Mouse (Mus musculus) hindbrain, postnatal 0 days (tissue): ENCODE data around the gene Cyb5rl. TPM values are rescaled to one million over a fixed set of nuclear protein-coding genes. Genes with fewer than 3 reads are reported as not detected.

ENCODE experiments used
- ATAC-seq: fragments of 200-750 bp; cut with Nextera tagmentation; 2 replicates; pipeline ENCODE4 v1.8.0; 2017; ENCODE audit warnings: mild to moderate bottlenecking, moderate TSS enrichment, moderate library complexity
- DNase-seq: peaks from one replicate; pipeline ENCODE4 v3.0.0-alpha.2; 2015; ENCODE audit warnings: low spot score
- H3K27ac ChIP-seq: fragments of 300-500 bp; sonication (generic); 2 replicates; pipeline ENCODE4 v1.5.1; 2014; ENCODE audit warnings: mild to moderate bottlenecking
- H3K27me3 ChIP-seq: fragments of 300-500 bp; sonication (generic); 2 replicates; pipeline ENCODE4 v1.6.1; 2014; ENCODE audit warnings: low read length, mixed read lengths; ENCODE audit not compliant: insufficient read depth
- H3K36me3 ChIP-seq: fragments of 300-500 bp; sonication (generic); 2 replicates; pipeline ENCODE4 v1.6.1; 2014; ENCODE audit warnings: low read length, mixed read lengths; ENCODE audit not compliant: insufficient read depth
- H3K4me1 ChIP-seq: fragments of 300-500 bp; sonication (generic); 2 replicates; pipeline ENCODE4 v1.6.1; 2014; ENCODE audit warnings: antibody characterized with exemption, low read length, mixed read lengths; ENCODE audit not compliant: insufficient read depth
- H3K4me2 ChIP-seq: fragments of 300-500 bp; sonication (generic); 2 replicates; pipeline ENCODE4 v1.6.1; 2014; ENCODE audit warnings: low read depth, mild to moderate bottlenecking, low read length, moderate library complexity, mixed read lengths
- H3K4me3 ChIP-seq: fragments of 300-500 bp; sonication (generic); 2 replicates; pipeline ENCODE4 v1.5.1; 2014; ENCODE audit warnings: low read length
- H3K9ac ChIP-seq: fragments of 300-500 bp; sonication (generic); replicated peaks from 2 replicates; pipeline ENCODE4 v1.6.1; 2014; ENCODE audit warnings: mild to moderate bottlenecking, low read length, moderate library complexity, mixed read lengths
- H3K9me3 ChIP-seq: fragments of 300-500 bp; sonication (generic); 2 replicates; pipeline ENCODE4 v1.6.1; 2016; ENCODE audit warnings: low read length, mixed read lengths
- CTCF ChIP-seq: IDR thresholded peaks from 2 replicates; pipeline ENCODE4 v1.5.1; 2016; ENCODE audit warnings: antibody characterized with exemption, control low read depth, low read depth
- WGBS: fragments of 180-500 bp; shearing (Covaris S2); extraction: QIAGEN DNeasy Blood & Tissue Kit; methylation state at CpG from one replicate; pipeline ENCODE4 v1.1.7; 2014; 5-methylcytosine and 5-hydroxymethylcytosine counted together
- polyA plus RNA-seq: library from polyadenylated mRNA; unstranded; fragments of >200 nt; fragmentation: Nextera tagmentation; extraction: Ambion mirVana; gene quantifications from 2 replicates; pipeline ENCODE4 v1.2.1, GENCODE M21; 2015
- total RNA-seq: library from RNA; depleted of rRNA; stranded (reverse); fragments of >200 nt; gene quantifications from 2 replicates; pipeline ENCODE4 v1.2.3, GENCODE M21; 2014; rRNA removed

Cyb5rl gene
- total and polyA plus RNA-seq, 2 experiments from 2014 or later = 4.6 to 21.3 TPM

- DNase-seq (no peak), ATAC-seq (no peak)
- H3K36me3 ChIP-seq = no peaks in the 10 kb centered on the region
- no peaks in the 10 kb centered on the region for H3K9me3 ChIP-seq
- 67% methylated on average over 3 of the region's 3 CpGs for WGBS
- no peak overlapping the region for H3K9ac ChIP-seq
- no peak overlapping the region for H3K27ac ChIP-seq
- no peak for TF ChIP-seq CTCF
- H3K27me3 ChIP-seq = no peaks in the 10 kb centered on the region
- H3K4me3 ChIP-seq = no peak overlapping the region
- H3K4me2 ChIP-seq = no peak overlapping the region
- peaks cover 11% of the 10 kb centered on the region for H3K4me1 ChIP-seq
Observed at GRCm38 (mm10) chr4:107136531-107136930, 69.7 kb downstream of the Cyb5rl start.

Other genes with a start within 250 kb of the Cyb5rl start
- gene Ssbp3, start 156.3 kb upstream of the Cyb5rl start, total RNA-seq = 155 and 156 TPM in 2 replicates
- gene Ssbp3, start 156.3 kb upstream of the Cyb5rl start, polyA plus RNA-seq = 102 and 108 TPM in 2 replicates
- 59.2 TPM in 2 replicates for gene Mrpl37, start 120 bp upstream of the Cyb5rl start, total RNA-seq
- gene Mrpl37, start 120 bp upstream of the Cyb5rl start, polyA plus RNA-seq = 77.8 and 79.7 TPM in 2 replicates
- gene Cdcp2, start 29.9 kb downstream of the Cyb5rl start, total RNA-seq = 0.68 TPM in 1 of 2 replicates, not detected in the other
- 0.13 TPM in 1 of 2 replicates, not detected in the other for gene Cdcp2, start 29.9 kb downstream of the Cyb5rl start, polyA plus RNA-seq
- gene Tmem59, start 111.4 kb downstream of the Cyb5rl start, total RNA-seq = 178 and 200 TPM in 2 replicates
- 393 and 422 TPM in 2 replicates for gene Tmem59, start 111.4 kb downstream of the Cyb5rl start, polyA plus RNA-seq
- gene Tceanc2, start 112.1 kb downstream of the Cyb5rl start, total RNA-seq = 5.4 and 8.0 TPM in 2 replicates
- gene Tceanc2, start 112.1 kb downstream of the Cyb5rl start, polyA plus RNA-seq = 17.3 and 23.4 TPM in 2 replicates
- not detected in 2 replicates for gene Ldlrad1, start 142.2 kb downstream of the Cyb5rl start, total RNA-seq
- gene Ldlrad1, start 142.2 kb downstream of the Cyb5rl start, polyA plus RNA-seq = not detected in 2 replicates
- gene Lrrc42, start 186.5 kb downstream of the Cyb5rl start, total RNA-seq = 6.6 and 18.2 TPM in 2 replicates
- gene Lrrc42, start 186.5 kb downstream of the Cyb5rl start, polyA plus RNA-seq = 33.5 and 42.2 TPM in 2 replicates
- gene Hspb11, start 186.6 kb downstream of the Cyb5rl start, total RNA-seq = 7.5 and 12.2 TPM in 2 replicates
- gene Hspb11, start 186.6 kb downstream of the Cyb5rl start, polyA plus RNA-seq = 36.4 and 38.8 TPM in 2 replicates
- not detected in 2 replicates for gene Dio1, start 240.2 kb downstream of the Cyb5rl start, total RNA-seq
- gene Dio1, start 240.2 kb downstream of the Cyb5rl start, polyA plus RNA-seq = not detected in 2 replicates
- 69.3 and 72.1 TPM in 2 replicates for gene Yipf1, start 247.4 kb downstream of the Cyb5rl start, total RNA-seq
- gene Yipf1, start 247.4 kb downstream of the Cyb5rl start, polyA plus RNA-seq = 69.1 and 69.4 TPM in 2 replicates